Mouse (Mus musculus): Measurements from ENCODE around the gene B020031M17Rik. TPM values are rescaled to one million over a fixed set of nuclear protein-coding genes. Genes with fewer than 3 reads are reported as not detected.
"Not testable (repeated sequence)": the region's sequence is repeated elsewhere in the genome, so short reads cannot be mapped to it uniquely, and the experiment has no call there.

Gene B020031M17Rik
- polyA plus RNA-seq, 1 experiment from 2014 or later = not detected

DNA sequence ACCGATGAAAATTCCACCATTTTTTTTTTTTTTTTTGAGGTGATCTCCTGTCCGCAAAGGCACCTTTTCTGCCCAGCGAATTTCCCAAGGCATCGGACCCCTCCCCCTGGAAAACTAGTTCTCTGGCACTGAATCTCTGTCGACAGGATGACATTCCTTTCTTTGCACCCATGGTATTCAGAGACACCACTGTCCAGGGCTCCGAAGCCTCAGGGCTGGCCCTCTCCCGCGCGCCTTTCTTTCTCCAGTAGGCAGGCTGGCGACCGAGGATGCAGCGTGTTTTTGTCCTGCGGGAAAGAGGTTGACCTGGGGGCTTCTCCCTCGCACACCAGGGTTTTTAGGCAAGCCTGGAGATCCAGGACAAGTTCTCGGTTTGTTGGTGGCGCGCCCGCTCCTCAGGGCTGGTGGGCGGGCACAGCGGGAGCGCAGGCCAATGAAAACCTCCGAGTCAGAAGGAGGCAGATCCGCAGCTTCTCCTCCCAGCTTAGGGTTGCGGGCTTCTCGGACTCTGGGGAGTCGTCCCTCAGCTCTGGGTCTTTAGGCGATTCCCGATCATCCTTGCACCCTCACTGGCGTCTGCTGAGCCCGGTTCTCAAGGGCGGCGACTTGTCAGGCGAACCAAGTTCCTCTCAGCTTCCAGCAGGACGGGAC is 14.8 kb upstream of the B020031M17Rik start:
- 0% methylated on average over 12 of the region's 34 CpGs for WGBS
- H3K27me3 ChIP-seq (ENCODE audit: control insufficient read depth, insufficient read depth, low read length); H3K9me3 ChIP-seq (ENCODE audit: control insufficient read depth, low read depth, low read length); H3K36me3 ChIP-seq (ENCODE audit: control insufficient read depth, insufficient read depth, low read length); H3K27ac ChIP-seq (ENCODE audit: low read length); H3K9ac ChIP-seq (replicated peaks; ENCODE audit: low read depth, low read length); H3K4me3 ChIP-seq (ENCODE audit: low read depth, low read length); H3K4me1 ChIP-seq (ENCODE audit: control insufficient read depth, insufficient read depth, low read length); H3K4me2 ChIP-seq (replicated peaks; ENCODE audit: low read depth, low read length): not testable (repeated sequence)
- peak; percentile 77; the same call in 1 of the 2 replicates for ATAC-seq (ENCODE audit: insufficient number of reproducible peaks, insufficient read depth, low FRiP score, low read depth)

GRCm38 (mm10) chr13:119962856-119963255 is 12.2 kb upstream of the B020031M17Rik start:
- not testable (repeated sequence) for H3K27ac ChIP-seq (ENCODE audit: low read length); H3K4me2 ChIP-seq (replicated peaks; ENCODE audit: low read depth, low read length); H3K9me3 ChIP-seq (ENCODE audit: control insufficient read depth, low read depth, low read length); H3K4me1 ChIP-seq (ENCODE audit: control insufficient read depth, insufficient read depth, low read length); H3K36me3 ChIP-seq (ENCODE audit: control insufficient read depth, insufficient read depth, low read length); ATAC-seq (ENCODE audit: insufficient number of reproducible peaks, insufficient read depth, low FRiP score, low read depth); H3K9ac ChIP-seq (replicated peaks; ENCODE audit: low read depth, low read length); H3K4me3 ChIP-seq (ENCODE audit: low read depth, low read length); H3K27me3 ChIP-seq (ENCODE audit: control insufficient read depth, insufficient read depth, low read length)
- no CpG with 5 or more reads among the region's 5 CpGs for WGBS

- no CpG with 5 or more reads among the region's 5 CpGs for WGBS
- H3K27me3 ChIP-seq (ENCODE audit: control insufficient read depth, insufficient read depth, low read length); H3K4me3 ChIP-seq (ENCODE audit: low read depth, low read length); ATAC-seq (ENCODE audit: insufficient number of reproducible peaks, insufficient read depth, low FRiP score, low read depth); H3K36me3 ChIP-seq (ENCODE audit: control insufficient read depth, insufficient read depth, low read length); H3K4me2 ChIP-seq (replicated peaks; ENCODE audit: low read depth, low read length); H3K9me3 ChIP-seq (ENCODE audit: control insufficient read depth, low read depth, low read length); H3K27ac ChIP-seq (ENCODE audit: low read length); H3K9ac ChIP-seq (replicated peaks; ENCODE audit: low read depth, low read length); H3K4me1 ChIP-seq (ENCODE audit: control insufficient read depth, insufficient read depth, low read length): not testable (repeated sequence)
Observed at GRCm38 (mm10) chr13:119955567-119955966, 5.0 kb upstream of the B020031M17Rik start.

GRCm38 (mm10) chr13:119955089-119955488 is 4.5 kb upstream of the B020031M17Rik start:
- not testable (repeated sequence) for H3K4me1 ChIP-seq (ENCODE audit: control insufficient read depth, insufficient read depth, low read length); H3K4me3 ChIP-seq (ENCODE audit: low read depth, low read length); H3K27ac ChIP-seq (ENCODE audit: low read length); H3K9ac ChIP-seq (replicated peaks; ENCODE audit: low read depth, low read length); ATAC-seq (ENCODE audit: insufficient number of reproducible peaks, insufficient read depth, low FRiP score, low read depth); H3K4me2 ChIP-seq (replicated peaks; ENCODE audit: low read depth, low read length); H3K36me3 ChIP-seq (ENCODE audit: control insufficient read depth, insufficient read depth, low read length); H3K27me3 ChIP-seq (ENCODE audit: control insufficient read depth, insufficient read depth, low read length); H3K9me3 ChIP-seq (ENCODE audit: control insufficient read depth, low read depth, low read length)
- WGBS = 75% methylated on average over 2 of the region's 2 CpGs

GRCm38 (mm10) chr13:119929172-119929571 is 21.4 kb downstream of the B020031M17Rik start, which contains the start of gene Gm21761:
Gene Gm21761, minus strand, starts transcription at chr13:119929272.
- H3K4me1 ChIP-seq (ENCODE audit: control insufficient read depth, insufficient read depth, low read length); H3K4me2 ChIP-seq (replicated peaks; ENCODE audit: low read depth, low read length); H3K9me3 ChIP-seq (ENCODE audit: control insufficient read depth, low read depth, low read length); H3K27me3 ChIP-seq (ENCODE audit: control insufficient read depth, insufficient read depth, low read length); ATAC-seq (ENCODE audit: insufficient number of reproducible peaks, insufficient read depth, low FRiP score, low read depth); H3K9ac ChIP-seq (replicated peaks; ENCODE audit: low read depth, low read length); H3K4me3 ChIP-seq (ENCODE audit: low read depth, low read length); H3K27ac ChIP-seq (ENCODE audit: low read length); H3K36me3 ChIP-seq (ENCODE audit: control insufficient read depth, insufficient read depth, low read length): not testable (repeated sequence)
- WGBS = no CpG with 5 or more reads among the region's 5 CpGs

DNA sequence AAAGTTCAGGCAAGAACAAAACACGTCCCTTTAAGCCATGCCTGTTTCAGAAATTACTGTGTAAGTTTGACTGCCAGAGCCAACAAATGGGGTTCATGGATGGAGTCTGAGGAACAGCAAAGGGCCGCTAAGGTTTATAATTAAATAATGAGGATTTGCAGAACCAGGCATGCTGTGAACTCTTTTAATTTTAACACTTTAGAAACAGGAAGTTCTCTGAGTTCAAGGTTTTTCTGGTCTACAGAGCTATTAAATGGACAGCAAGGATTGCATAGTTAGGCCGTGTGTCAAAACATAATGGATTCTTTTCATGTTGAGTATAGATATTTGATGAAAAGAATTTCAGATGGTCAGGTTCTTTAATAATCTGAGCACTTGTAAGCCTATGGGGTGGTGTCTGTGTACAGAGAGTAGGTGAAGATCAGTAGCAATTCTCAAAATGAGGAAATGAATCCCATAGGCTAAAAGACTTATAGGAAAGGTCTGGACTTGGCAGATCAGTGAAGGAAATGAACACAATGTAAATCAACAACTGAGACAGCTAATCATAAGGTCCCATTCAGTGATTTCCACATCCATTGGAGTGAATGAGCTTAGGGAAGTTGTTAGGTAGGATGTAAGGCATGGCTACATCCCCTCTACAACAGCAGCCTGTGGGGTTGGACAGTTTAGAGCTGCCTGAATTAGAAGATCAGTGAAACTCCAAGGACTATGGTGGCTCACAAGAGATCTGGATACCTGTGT is 25.8 kb downstream of the B020031M17Rik start:
- not testable (repeated sequence) for H3K27ac ChIP-seq (ENCODE audit: low read length); H3K4me3 ChIP-seq (ENCODE audit: low read depth, low read length); H3K4me1 ChIP-seq (ENCODE audit: control insufficient read depth, insufficient read depth, low read length); H3K27me3 ChIP-seq (ENCODE audit: control insufficient read depth, insufficient read depth, low read length); ATAC-seq (ENCODE audit: insufficient number of reproducible peaks, insufficient read depth, low FRiP score, low read depth); H3K4me2 ChIP-seq (replicated peaks; ENCODE audit: low read depth, low read length); H3K36me3 ChIP-seq (ENCODE audit: control insufficient read depth, insufficient read depth, low read length); H3K9me3 ChIP-seq (ENCODE audit: control insufficient read depth, low read depth, low read length); H3K9ac ChIP-seq (replicated peaks; ENCODE audit: low read depth, low read length)
- WGBS = 77% methylated on average over 2 of the region's 3 CpGs

GRCm38 (mm10) chr13:119916966-119917722 is 33.5 kb downstream of the B020031M17Rik start:
- WGBS = 70% methylated on average over 4 of the region's 5 CpGs
- not testable (repeated sequence) for H3K4me2 ChIP-seq (replicated peaks; ENCODE audit: low read depth, low read length); ATAC-seq (ENCODE audit: insufficient number of reproducible peaks, insufficient read depth, low FRiP score, low read depth); H3K36me3 ChIP-seq (ENCODE audit: control insufficient read depth, insufficient read depth, low read length); H3K27me3 ChIP-seq (ENCODE audit: control insufficient read depth, insufficient read depth, low read length); H3K9ac ChIP-seq (replicated peaks; ENCODE audit: low read depth, low read length); H3K9me3 ChIP-seq (ENCODE audit: control insufficient read depth, low read depth, low read length); H3K4me1 ChIP-seq (ENCODE audit: control insufficient read depth, insufficient read depth, low read length); H3K27ac ChIP-seq (ENCODE audit: low read length); H3K4me3 ChIP-seq (ENCODE audit: low read depth, low read length)

DNA sequence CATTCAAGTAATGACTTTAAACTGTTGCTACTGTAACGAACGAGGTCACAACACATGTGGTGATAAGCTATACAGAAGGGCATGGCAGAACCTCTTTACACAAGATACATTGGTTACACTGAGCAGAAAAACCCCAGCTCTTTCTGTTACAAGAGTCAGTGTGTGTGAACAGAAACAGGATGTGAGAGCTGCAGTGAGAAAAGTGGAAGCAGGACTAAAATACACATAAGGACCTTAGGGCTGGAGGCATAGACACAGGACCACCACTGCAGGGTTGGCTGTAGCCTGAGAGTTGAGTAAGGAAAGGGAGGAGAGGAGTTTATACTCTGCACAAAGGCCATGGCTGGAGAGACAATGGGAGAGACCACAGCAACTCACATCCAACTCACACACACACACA is 34.2 kb downstream of the B020031M17Rik start:
- 47% methylated on average over 2 of the region's 2 CpGs for WGBS
- not testable (repeated sequence) for H3K4me1 ChIP-seq (ENCODE audit: control insufficient read depth, insufficient read depth, low read length); H3K27me3 ChIP-seq (ENCODE audit: control insufficient read depth, insufficient read depth, low read length); ATAC-seq (ENCODE audit: insufficient number of reproducible peaks, insufficient read depth, low FRiP score, low read depth); H3K4me2 ChIP-seq (replicated peaks; ENCODE audit: low read depth, low read length); H3K4me3 ChIP-seq (ENCODE audit: low read depth, low read length); H3K9me3 ChIP-seq (ENCODE audit: control insufficient read depth, low read depth, low read length); H3K9ac ChIP-seq (replicated peaks; ENCODE audit: low read depth, low read length); H3K27ac ChIP-seq (ENCODE audit: low read length); H3K36me3 ChIP-seq (ENCODE audit: control insufficient read depth, insufficient read depth, low read length)
